Mouse (Mus musculus): ENCODE measurements around the gene Adipor2. TPM values are rescaled to one million over a fixed set of nuclear protein-coding genes. Genes with fewer than 3 reads are reported as not detected.

Adipor2 gene
- total and polyA plus RNA-seq, 2 experiments: 246 to 306 TPM

GRCm38 (mm10) chr6:119430508-119430907, 13.0 kb upstream of the Adipor2 start:
- WGBS: 21% methylated on average over 2 of the region's 2 CpGs
- H3K9ac ChIP-seq (ENCODE audit: low read depth, low read length): no peak overlapping the region

GRCm38 (mm10) chr6:119429311-119429710, 11.8 kb upstream of the Adipor2 start:
- H3K79me2 ChIP-seq (ENCODE audit: control insufficient read depth, insufficient read depth, low read length): peaks cover 3% of the 10 kb centered on the region; the same call in 1 of the 2 replicates
- TF ChIP-seq POLR2A (IDR thresholded peaks at IDR 0.05; ENCODE audit: extremely low read depth, insufficient read depth, low read length) (no peak), CTCF (IDR thresholded peaks at IDR 0.05; ENCODE audit: low read depth, low read length) (no peak)
- WGBS: 94% methylated on average over 13 of the region's 13 CpGs
- H3K4me3 ChIP-seq (ENCODE audit: insufficient read depth, low read depth, low read length): no peak overlapping the region
- DNase-seq (ENCODE audit: extremely low read depth, low read depth, low spot score): no peak
- H3K36me3 ChIP-seq (ENCODE audit: control insufficient read depth, insufficient read depth, low read length): no peaks in the 10 kb centered on the region
- H3K4me1 ChIP-seq (ENCODE audit: control insufficient read depth, insufficient read depth, low read length): peaks cover 7% of the 10 kb centered on the region; the same call in 1 of the 2 replicates
- H3K9ac ChIP-seq (ENCODE audit: low read depth, low read length): no peak overlapping the region
- H3K27ac ChIP-seq (replicated peaks; ENCODE audit: insufficient read depth, low read depth, low read length): no peak overlapping the region
- no peaks in the 10 kb centered on the region for H3K27me3 ChIP-seq (ENCODE audit: control insufficient read depth, insufficient read depth, low read length)

More at GRCm38 (mm10) chr6:119430508-119430907, 13.0 kb upstream of the Adipor2 start:
- no peaks in the 10 kb centered on the region for H3K27me3 ChIP-seq (ENCODE audit: control insufficient read depth, insufficient read depth, low read length)
- peaks cover 3% of the 10 kb centered on the region; the same call in 1 of the 2 replicates for H3K79me2 ChIP-seq (ENCODE audit: control insufficient read depth, insufficient read depth, low read length)
- H3K4me1 ChIP-seq (ENCODE audit: control insufficient read depth, insufficient read depth, low read length): peaks cover 7% of the 10 kb centered on the region; the same call in 1 of the 2 replicates
- DNase-seq (ENCODE audit: extremely low read depth, low read depth, low spot score): peak; percentile 83
- H3K36me3 ChIP-seq (ENCODE audit: control insufficient read depth, insufficient read depth, low read length): no peaks in the 10 kb centered on the region
- TF ChIP-seq POLR2A (IDR thresholded peaks at IDR 0.05; ENCODE audit: extremely low read depth, insufficient read depth, low read length): no peak
- peak; percentile 62 for TF ChIP-seq CTCF (IDR thresholded peaks at IDR 0.05; ENCODE audit: low read depth, low read length)
- H3K4me3 ChIP-seq (ENCODE audit: insufficient read depth, low read depth, low read length): no peak overlapping the region
- H3K27ac ChIP-seq (replicated peaks; ENCODE audit: insufficient read depth, low read depth, low read length): no peak overlapping the region

- H3K4me1 ChIP-seq (ENCODE audit: control insufficient read depth, insufficient read depth, low read length): peaks cover 7% of the 10 kb centered on the region; the same call in 1 of the 2 replicates
- no peak overlapping the region for H3K4me3 ChIP-seq (ENCODE audit: insufficient read depth, low read depth, low read length)
- no peaks in the 10 kb centered on the region for H3K27me3 ChIP-seq (ENCODE audit: control insufficient read depth, insufficient read depth, low read length)
- TF ChIP-seq CTCF (IDR thresholded peaks at IDR 0.05; ENCODE audit: low read depth, low read length) (peak; percentile 36), POLR2A (IDR thresholded peaks at IDR 0.05; ENCODE audit: extremely low read depth, insufficient read depth, low read length) (no peak)
- H3K9ac ChIP-seq (ENCODE audit: low read depth, low read length): no peak overlapping the region
- peak; percentile 31 for DNase-seq (ENCODE audit: extremely low read depth, low read depth, low spot score)
- 79% methylated on average over 3 of the region's 3 CpGs for WGBS
- no peak overlapping the region for H3K27ac ChIP-seq (replicated peaks; ENCODE audit: insufficient read depth, low read depth, low read length)
- peaks cover 3% of the 10 kb centered on the region; the same call in 1 of the 2 replicates for H3K79me2 ChIP-seq (ENCODE audit: control insufficient read depth, insufficient read depth, low read length)
- H3K36me3 ChIP-seq (ENCODE audit: control insufficient read depth, insufficient read depth, low read length): no peaks in the 10 kb centered on the region
Measured at GRCm38 (mm10) chr6:119428611-119429010, 11.1 kb upstream of the Adipor2 start.

GRCm38 (mm10) chr6:119421001-119421400, 3.5 kb upstream of the Adipor2 start:
- Histone ChIP-seq H3K4me3 (ENCODE audit: insufficient read depth, low read depth, low read length) (no peak overlapping the region), H3K4me1 (ENCODE audit: control insufficient read depth, insufficient read depth, low read length) (peaks cover 13% of the 10 kb centered on the region), H3K79me2 (ENCODE audit: control insufficient read depth, insufficient read depth, low read length) (no peaks in the 10 kb centered on the region; the same call in 1 of the 2 replicates), H3K27ac (replicated peaks; ENCODE audit: insufficient read depth, low read depth, low read length) (peak overlapping the region; percentile 98), H3K9ac (ENCODE audit: low read depth, low read length) (peak overlapping the region; percentile 61; the same call in 1 of the 2 replicates), H3K27me3 (ENCODE audit: control insufficient read depth, insufficient read depth, low read length) (no peaks in the 10 kb centered on the region), H3K36me3 (ENCODE audit: control insufficient read depth, insufficient read depth, low read length) (no peaks in the 10 kb centered on the region)
- 20% methylated on average over 4 of the region's 4 CpGs for WGBS
- DNase-seq (ENCODE audit: extremely low read depth, low read depth, low spot score): peak; percentile 98
- no peak for TF ChIP-seq CTCF (IDR thresholded peaks at IDR 0.05; ENCODE audit: low read depth, low read length)
- no peak for TF ChIP-seq POLR2A (IDR thresholded peaks at IDR 0.05; ENCODE audit: extremely low read depth, insufficient read depth, low read length)

- peaks cover 6% of the 10 kb centered on the region for H3K79me2 ChIP-seq (ENCODE audit: control insufficient read depth, insufficient read depth, low read length)
- 0 out of 2 replicates have a peak overlapping the region, but pooled peaks have one; percentile 13 for H3K9ac ChIP-seq (ENCODE audit: low read depth, low read length)
- peak overlapping the region; percentile 98 for H3K27ac ChIP-seq (replicated peaks; ENCODE audit: insufficient read depth, low read depth, low read length)
- peaks cover 13% of the 10 kb centered on the region for H3K4me1 ChIP-seq (ENCODE audit: control insufficient read depth, insufficient read depth, low read length)
- H3K4me3 ChIP-seq (ENCODE audit: insufficient read depth, low read depth, low read length): no peak overlapping the region
- no peaks in the 10 kb centered on the region for H3K27me3 ChIP-seq (ENCODE audit: control insufficient read depth, insufficient read depth, low read length)
- DNase-seq (ENCODE audit: extremely low read depth, low read depth, low spot score): no peak
- no peaks in the 10 kb centered on the region for H3K36me3 ChIP-seq (ENCODE audit: control insufficient read depth, insufficient read depth, low read length)
- TF ChIP-seq CTCF (IDR thresholded peaks at IDR 0.05; ENCODE audit: low read depth, low read length) (no peak), POLR2A (IDR thresholded peaks at IDR 0.05; ENCODE audit: extremely low read depth, insufficient read depth, low read length) (no peak)
- WGBS: 76% methylated on average over 5 of the region's 5 CpGs
Measured at GRCm38 (mm10) chr6:119420357-119420756, 2.9 kb upstream of the Adipor2 start.

GRCm38 (mm10) chr6:119419412-119419811, 1.9 kb upstream of the Adipor2 start:
- Histone ChIP-seq H3K36me3 (ENCODE audit: control insufficient read depth, insufficient read depth, low read length) (no peaks in the 10 kb centered on the region), H3K27me3 (ENCODE audit: control insufficient read depth, insufficient read depth, low read length) (no peaks in the 10 kb centered on the region), H3K79me2 (ENCODE audit: control insufficient read depth, insufficient read depth, low read length) (peaks cover 15% of the 10 kb centered on the region), H3K4me1 (ENCODE audit: control insufficient read depth, insufficient read depth, low read length) (peaks cover 13% of the 10 kb centered on the region), H3K9ac (ENCODE audit: low read depth, low read length) (no peak overlapping the region), H3K4me3 (ENCODE audit: insufficient read depth, low read depth, low read length) (no peak overlapping the region), H3K27ac (replicated peaks; ENCODE audit: insufficient read depth, low read depth, low read length) (peak overlapping the region; percentile 87)
- TF ChIP-seq POLR2A (IDR thresholded peaks at IDR 0.05; ENCODE audit: extremely low read depth, insufficient read depth, low read length) (no peak), CTCF (IDR thresholded peaks at IDR 0.05; ENCODE audit: low read depth, low read length) (no peak)
- WGBS: 39% methylated on average over 7 of the region's 7 CpGs
- DNase-seq (ENCODE audit: extremely low read depth, low read depth, low spot score): peak; percentile 25
